In the genomic region with DNA sequence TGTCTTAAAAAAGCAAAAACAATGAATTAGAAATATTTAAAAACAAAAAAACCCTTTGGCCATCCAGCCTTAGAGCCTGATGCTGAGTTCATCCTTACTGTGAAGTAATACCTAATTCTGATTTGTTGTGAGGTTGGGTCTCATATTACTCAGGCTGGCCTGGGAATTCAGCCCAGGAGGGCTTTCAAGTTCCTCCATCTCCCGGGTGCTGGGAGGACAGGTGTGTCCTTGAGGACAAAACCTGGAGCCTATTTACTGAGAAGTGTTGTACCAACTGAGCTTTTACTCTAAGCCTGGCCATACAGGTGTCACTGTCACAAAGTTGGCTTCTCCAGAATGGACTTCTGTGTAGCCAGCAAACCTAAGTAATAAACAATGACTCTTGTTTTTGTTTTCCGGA, we compare ENCODE assay signal across 31 mouse cellular contexts. TPM values are rescaled to one million over a fixed set of nuclear protein-coding genes. Genes with fewer than 3 reads are reported as not detected.
DNase-seq lines count a peak whose midpoint lies in the region; ATAC-seq lines count a peak whose summit lies in the region.
"Had no signal": no experiment of that assay in that cellular context is flagged by ENCODE, and none has a peak within 500 bp of the region (broad histone marks: within the 10 kb centered on the region; RNA-seq: fewer than 3 reads in every experiment).

No protein-coding gene starts in this region.

- H3K27me3 ChIP-seq in heart, embryonic 10.5 days (ENCODE audit: insufficient read depth, poor library complexity, severe bottlenecking), result peaks cover 9% of the 10 kb centered on the region; the same call in 1 of the 2 replicates
- H3K27me3 ChIP-seq in liver, embryonic 12.5 days (replicated peaks), result peaks cover 7% of the 10 kb centered on the region; the same call in 1 of the 2 replicates
- no peaks in the 10 kb centered on the region; the same call in 1 of the 2 replicates for H3K27me3 ChIP-seq in liver, embryonic 11.5 days (replicated peaks; ENCODE audit: control insufficient read depth, insufficient read depth, low read length)
- H3K27me3 ChIP-seq: forebrain, embryonic 13.5 days; intestine, embryonic 15.5 days; neural tube, embryonic 12.5 days had no signal

- ATAC-seq in liver, embryonic 12.5 days, result no peak
- ATAC-seq in liver, embryonic 11.5 days (replicated peaks; ENCODE audit: low FRiP score), result no peak
- ATAC-seq: activated CD4-positive, CD25-positive, alpha-beta regulatory T cell, adult 4 months; forebrain, embryonic 13.5 days; hindbrain, postnatal 0 days; intestine, embryonic 15.5 days; midbrain, embryonic 16.5 days had no signal

- H3K9ac ChIP-seq in liver, embryonic 12.5 days, result no peak overlapping the region
- H3K9ac ChIP-seq in liver, embryonic 11.5 days (ENCODE audit: low read depth, low read length), result no peak overlapping the region
- H3K9ac ChIP-seq: forebrain, embryonic 13.5 days; intestine, embryonic 15.5 days; liver, embryonic 14.5 days; neural tube, embryonic 12.5 days had no signal

- H3K27ac ChIP-seq in heart, embryonic 10.5 days, result no peak overlapping the region
- H3K27ac ChIP-seq in liver, embryonic 12.5 days, result peak overlapping the region; percentile 32; the same call in 1 of the 2 replicates
- no peak overlapping the region for H3K27ac ChIP-seq in liver, embryonic 11.5 days (ENCODE audit: low read depth, low read length)
- H3K27ac ChIP-seq: forebrain, embryonic 13.5 days; hindbrain, postnatal 0 days; intestine, embryonic 15.5 days; left cerebral cortex, adult 2 months; liver, embryonic 14.5 days; neural tube, embryonic 12.5 days had no signal

- H3K4me2 ChIP-seq in liver, embryonic 12.5 days, result no peak overlapping the region
- no peak overlapping the region for H3K4me2 ChIP-seq in liver, embryonic 11.5 days
- H3K4me2 ChIP-seq: forebrain, embryonic 13.5 days; heart, embryonic 11.5 days; intestine, embryonic 15.5 days; midbrain, embryonic 11.5 days; neural tube, embryonic 12.5 days had no signal

- H3K36me3 ChIP-seq in heart, embryonic 10.5 days, result peaks cover 54% of the 10 kb centered on the region
- peaks cover 57% of the 10 kb centered on the region for H3K36me3 ChIP-seq in liver, embryonic 12.5 days
- peaks cover 11% of the 10 kb centered on the region for H3K36me3 ChIP-seq in liver, embryonic 11.5 days (ENCODE audit: control insufficient read depth, insufficient read depth, low read length)

- peak; percentile 9 for DNase-seq in embryo, embryonic 9.5 days (ENCODE audit: extremely low spot score)
- no peak for DNase-seq in embryo, embryonic 10 days (ENCODE audit: low spot score)
- DNase-seq in heart, embryonic 10.5 days (ENCODE audit: low spot score), result peak; percentile 59
- no peak for DNase-seq in heart, postnatal 4 days
- DNase-seq in liver, embryonic 11.5 days (ENCODE audit: low spot score), result no peak
- peak; percentile 65 for DNase-seq in skeletal muscle tissue, adult 2 months (ENCODE audit: low read depth, low spot score)
- DNase-seq in left cerebral cortex, adult 18-20 months (ENCODE audit: low spot score in 2 of 2), result no peak
- DNase-seq: adrenal gland, adult 2 months; adrenal gland, postnatal 36 days; cerebellum, adult 2 months; cerebellum, postnatal 14 days; kidney, adult 9 months; kidney, postnatal 25 days; lung, adult 2 months; right cerebral cortex, adult 18-20 months; right cerebral cortex, postnatal 4 days; thymus, adult 2 months; thymus, postnatal 36 days had no signal

- 73% methylated on average over 2 of the region's 2 CpGs for WGBS in heart, embryonic 10.5 days
- WGBS in liver, embryonic 12.5 days (ENCODE audit: insufficient replicate concordance), result 75% methylated on average over 2 of the region's 2 CpGs
- 74% methylated on average over 2 of the region's 2 CpGs for WGBS in liver, embryonic 11.5 days

- H3K4me3 ChIP-seq in heart, embryonic 10.5 days, result no peak overlapping the region
- no peak overlapping the region for H3K4me3 ChIP-seq in liver, embryonic 12.5 days
- no peak overlapping the region for H3K4me3 ChIP-seq in liver, embryonic 11.5 days (ENCODE audit: low read depth, low read length)
- H3K4me3 ChIP-seq: forebrain, embryonic 13.5 days; intestine, embryonic 15.5 days; left cerebral cortex, adult 2 months; myocyte; neural tube, embryonic 12.5 days had no signal

- H3K9me3 ChIP-seq in heart, embryonic 10.5 days, result no peaks in the 10 kb centered on the region
- no peaks in the 10 kb centered on the region for H3K9me3 ChIP-seq in liver, embryonic 12.5 days (replicated peaks)
- H3K9me3 ChIP-seq in liver, embryonic 11.5 days (ENCODE audit: control insufficient read depth, low read length), result no peaks in the 10 kb centered on the region
- H3K9me3 ChIP-seq: forebrain, embryonic 13.5 days; intestine, embryonic 15.5 days; neural tube, embryonic 12.5 days had no signal

- peaks cover 9% of the 10 kb centered on the region; the same call in 1 of the 2 replicates for H3K4me1 ChIP-seq in heart, embryonic 10.5 days
- peaks cover 11% of the 10 kb centered on the region for H3K4me1 ChIP-seq in liver, embryonic 12.5 days
- H3K4me1 ChIP-seq in liver, embryonic 11.5 days (replicated peaks; ENCODE audit: control insufficient read depth, insufficient read depth, low read length), result peaks cover 4% of the 10 kb centered on the region
- H3K4me1 ChIP-seq: intestine, embryonic 15.5 days had no signal

RNA-seq across cellular contexts. Expression of a gene that starts 28.8 kb away (rescaled TPM):
- 0.04 and 0.18 TPM in 2 replicates for polyA plus RNA-seq in heart, embryonic 10.5 days (2016; fragmentation: Nextera tagmentation; extraction: Ambion mirVana)
- total RNA-seq in heart, postnatal 4 days (2021), result under 1 TPM; 0.33 to 0.47 TPM
- polyA plus RNA-seq in liver, embryonic 12.5 days (2016; fragmentation: Nextera tagmentation; extraction: Ambion mirVana), result 0.05 and 0.12 TPM in 2 replicates
- polyA plus RNA-seq in liver, embryonic 11.5 days (2014; fragmentation: Nextera tagmentation; extraction: Ambion mirVana), result 0.10 and 0.40 TPM in 2 replicates
- 10 to 100 TPM; 18.9 to 23.4 TPM for total RNA-seq in left cerebral cortex, adult 18-20 months (2021)
- total RNA-seq: megakaryocyte progenitor cell, adult 5-6 weeks had no signal
- polyA plus RNA-seq: activated CD4-positive, CD25-positive, alpha-beta regulatory T cell, adult 4 months had no signal

RNA-seq across cellular contexts. Expression of a gene that starts 34.3 kb away (rescaled TPM):
- 870 and 941 TPM in 2 replicates for polyA plus RNA-seq in heart, embryonic 10.5 days (2016; fragmentation: Nextera tagmentation; extraction: Ambion mirVana)
- total RNA-seq in heart, postnatal 4 days (2021), result 100 to 1,000 TPM; 826 to 885 TPM
- polyA plus RNA-seq in liver, embryonic 12.5 days (2016; fragmentation: Nextera tagmentation; extraction: Ambion mirVana), result 405 and 415 TPM in 2 replicates
- polyA plus RNA-seq in liver, embryonic 11.5 days (2014; fragmentation: Nextera tagmentation; extraction: Ambion mirVana), result 710 and 755 TPM in 2 replicates
- 1,000 to 10,000 TPM in 1 of 2 experiments, 100 to 1,000 TPM in 1; 948 to 1,014 TPM for total RNA-seq in left cerebral cortex, adult 18-20 months (2021)

Comparison
In these comparisons a context has a peak if more than half of its experiments do, and no peak if none do; other contexts are left out.
1. DNase-seq: peak in embryo, embryonic 9.5 days (single experiment), heart, embryonic 10.5 days (single experiment) and skeletal muscle tissue, adult 2 months (single experiment); none in embryo, embryonic 10 days (single experiment), heart, postnatal 4 days (single experiment), liver, embryonic 11.5 days (single experiment) and left cerebral cortex, adult 18-20 months (0 of 2).